Mouse (Mus musculus) bone marrow, adult 2 months (tissue): ENCODE measurements around the gene Slc52a3.

Experiments
- CTCF ChIP-seq: fragments of 200-500 bp; IDR thresholded peaks from 2 replicates; pipeline ENCODE4 v1.5.1; 2011; ENCODE audit warnings: low read length, control low read depth; ENCODE audit not compliant: control insufficient read depth, insufficient read depth
- POLR2A ChIP-seq: fragments of 200-500 bp; IDR thresholded peaks from 2 replicates; pipeline ENCODE4 v1.6.1; 2011; ENCODE audit warnings: low read depth, mild to moderate bottlenecking, control low read depth, low read length, borderline replicate concordance; ENCODE audit not compliant: control insufficient read depth

GRCm38 (mm10) chr2:152029252-152030082 is 33.2 kb downstream of the Slc52a3 start:
- TF ChIP-seq CTCF (peak; percentile 88), POLR2A (no peak)
